Mouse (Mus musculus) layer of hippocampus, adult 9-10 months (tissue): ENCODE measurements around the gene Hist2h2aa1.
"Not testable (repeated sequence)": the region's sequence is repeated elsewhere in the genome, so short reads cannot be mapped to it uniquely, and the experiment has no call there.

Source experiments
- DNase-seq: peaks from one replicate; pipeline ENCODE4 v3.0.0; 2022; ENCODE audit warnings: low spot score

Gene Hist2h2aa1

DNA sequence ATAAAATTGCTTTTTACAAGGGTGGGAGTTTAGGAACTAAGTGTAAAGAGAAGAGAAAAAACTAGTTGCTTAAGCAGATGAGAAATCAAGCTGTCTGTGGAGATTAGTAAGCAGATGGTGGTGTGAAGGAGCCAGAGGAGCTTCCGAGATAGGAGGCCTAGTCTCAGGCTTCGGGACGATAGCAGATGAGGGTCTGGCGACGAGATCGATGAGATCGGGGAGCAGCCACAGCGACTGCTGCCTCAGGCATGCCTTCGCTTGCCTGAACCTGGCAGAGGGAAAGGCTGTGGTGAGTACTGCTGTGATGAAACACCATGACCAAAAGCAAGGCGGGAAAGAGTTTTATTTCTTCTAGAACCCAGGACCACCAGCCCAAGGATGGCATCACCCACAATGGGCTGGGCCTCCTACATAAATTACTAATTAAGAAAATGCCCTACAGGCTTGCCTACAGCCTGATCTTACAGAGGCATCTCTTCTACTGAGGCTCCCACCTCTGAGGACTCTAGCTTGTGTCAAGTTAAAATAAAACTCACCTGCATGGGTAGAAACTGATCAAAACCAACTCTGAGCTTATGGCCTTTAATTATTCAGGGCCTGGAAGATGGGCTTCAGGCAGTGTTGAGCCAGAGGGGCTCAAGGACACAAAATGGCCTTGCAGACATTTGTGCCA, 9.5 kb downstream of the Hist2h2aa1 start:
- no peak for DNase-seq

DNA sequence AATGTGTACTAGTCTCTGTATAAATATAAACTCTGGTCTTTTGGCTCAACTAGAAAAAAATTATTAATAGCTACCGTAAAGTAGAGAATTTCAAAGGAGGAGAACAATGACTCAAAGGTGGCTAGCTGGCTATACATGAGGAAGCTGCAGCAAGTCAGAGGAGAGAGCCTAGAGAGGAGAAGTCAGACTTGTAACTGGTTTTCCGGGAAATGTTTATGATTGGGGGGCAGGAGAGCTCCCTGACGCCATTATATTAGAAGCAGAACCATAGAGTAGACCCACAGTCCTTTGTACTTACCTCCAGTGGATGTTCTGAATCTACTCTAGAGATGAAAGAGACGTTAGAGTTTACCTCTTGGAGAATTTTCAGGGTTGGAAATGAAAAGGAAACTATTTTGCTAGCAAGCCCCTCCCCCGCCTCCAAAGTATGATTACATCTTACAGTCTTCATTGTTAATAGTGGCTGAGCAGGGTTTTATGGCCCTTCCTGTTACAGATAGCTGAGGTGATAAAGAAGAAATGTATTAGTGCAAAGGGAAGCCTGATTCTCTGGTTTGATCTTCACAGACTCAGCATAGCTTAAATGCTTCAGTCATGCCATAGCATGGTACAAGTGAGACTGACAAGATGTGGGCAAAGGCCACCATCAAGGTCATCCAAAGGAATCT, 10.8 kb downstream of the Hist2h2aa1 start:
- no peak for DNase-seq

DNA sequence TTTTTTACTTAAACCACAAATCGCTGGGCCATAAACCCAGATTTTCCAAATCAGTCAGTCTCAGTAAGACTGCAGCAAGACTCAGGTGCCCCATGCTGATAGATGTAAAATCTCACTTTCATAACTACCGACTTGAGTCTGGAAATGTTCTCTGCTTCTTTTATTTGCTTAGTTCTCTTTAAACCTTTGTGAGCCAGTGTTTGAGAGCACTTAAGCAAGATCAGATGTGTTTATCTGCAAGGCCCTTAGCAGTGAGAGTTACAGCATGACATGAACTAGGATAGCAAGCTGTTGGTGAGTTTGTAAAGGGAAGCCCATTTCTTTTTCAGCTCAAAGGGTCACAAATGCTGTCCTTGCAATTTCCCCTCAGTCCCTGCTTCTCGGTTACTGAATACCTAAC, 11.9 kb downstream of the Hist2h2aa1 start:
- DNase-seq, result no peak

DNA sequence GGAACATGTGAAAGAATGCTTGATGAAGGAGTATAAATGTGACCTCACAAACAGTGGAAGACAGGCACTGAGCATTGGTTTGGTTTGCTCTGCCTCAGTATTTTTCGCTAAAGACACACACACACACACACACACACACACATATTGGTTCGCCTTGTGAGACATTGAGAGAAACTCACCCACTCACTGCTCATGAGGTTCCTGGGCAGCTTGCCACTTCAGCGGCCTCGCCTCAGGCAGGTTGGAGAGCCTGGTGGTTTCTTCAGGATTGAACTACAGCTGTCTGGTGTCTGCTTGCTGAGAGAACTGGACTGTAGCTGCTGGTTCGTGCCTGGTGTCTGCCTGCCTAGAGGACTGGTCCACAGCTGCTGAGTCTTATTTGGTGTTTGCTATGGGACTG, 14.9 kb downstream of the Hist2h2aa1 start:
- no peak for DNase-seq

DNA sequence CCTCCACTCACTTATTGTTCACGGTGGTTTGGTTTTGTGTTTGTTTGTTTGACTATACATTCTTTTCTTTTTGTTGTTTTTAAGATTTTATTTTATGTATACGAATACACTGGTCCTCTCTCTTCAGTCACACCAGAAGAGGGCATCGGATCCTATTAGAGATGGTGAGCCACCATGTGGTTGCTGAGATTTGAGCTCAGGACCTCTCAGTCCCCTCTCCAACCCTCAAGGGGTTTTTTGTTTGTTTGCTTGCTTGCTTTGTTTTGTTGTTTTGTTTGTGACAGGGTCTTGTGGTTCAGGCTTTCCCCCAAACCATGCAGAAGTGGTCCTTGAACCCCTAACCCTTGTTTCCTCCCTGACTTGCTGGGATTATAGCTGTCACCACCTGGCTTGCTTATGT, 16.3 kb downstream of the Hist2h2aa1 start:
- DNase-seq, result no peak

DNA sequence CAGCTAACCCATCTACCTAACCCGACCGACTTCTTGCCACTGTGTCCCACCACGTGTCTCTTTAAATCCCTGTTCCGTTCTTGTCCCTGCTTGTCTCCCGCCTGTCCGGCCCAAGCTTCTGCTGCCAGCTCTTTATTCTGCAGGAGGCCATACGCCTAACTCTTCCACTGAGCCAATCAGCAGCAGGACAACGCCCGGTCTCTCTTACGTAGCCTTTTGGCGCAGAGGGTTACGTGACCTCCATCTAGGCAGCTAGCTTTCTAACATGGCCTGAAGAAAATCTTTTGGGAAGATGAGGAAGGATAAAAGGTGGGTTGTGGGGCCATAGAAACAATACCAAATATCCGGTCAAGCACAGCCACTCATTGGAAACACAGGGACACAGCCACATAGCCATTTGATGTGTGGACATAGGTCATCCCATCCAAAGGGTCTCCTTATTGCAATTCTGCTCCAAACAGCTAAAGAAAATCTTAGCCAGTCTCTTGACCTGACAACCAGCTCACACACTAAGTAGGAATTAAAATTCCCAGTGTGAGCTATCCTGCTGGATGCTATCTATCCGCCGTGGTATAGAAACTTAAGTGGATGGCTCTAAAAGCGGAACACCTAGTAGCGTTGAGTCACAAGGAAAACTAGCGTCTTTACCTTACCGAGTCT, 17.0 kb downstream of the Hist2h2aa1 start:
- DNase-seq, result peak; percentile 58

DNA sequence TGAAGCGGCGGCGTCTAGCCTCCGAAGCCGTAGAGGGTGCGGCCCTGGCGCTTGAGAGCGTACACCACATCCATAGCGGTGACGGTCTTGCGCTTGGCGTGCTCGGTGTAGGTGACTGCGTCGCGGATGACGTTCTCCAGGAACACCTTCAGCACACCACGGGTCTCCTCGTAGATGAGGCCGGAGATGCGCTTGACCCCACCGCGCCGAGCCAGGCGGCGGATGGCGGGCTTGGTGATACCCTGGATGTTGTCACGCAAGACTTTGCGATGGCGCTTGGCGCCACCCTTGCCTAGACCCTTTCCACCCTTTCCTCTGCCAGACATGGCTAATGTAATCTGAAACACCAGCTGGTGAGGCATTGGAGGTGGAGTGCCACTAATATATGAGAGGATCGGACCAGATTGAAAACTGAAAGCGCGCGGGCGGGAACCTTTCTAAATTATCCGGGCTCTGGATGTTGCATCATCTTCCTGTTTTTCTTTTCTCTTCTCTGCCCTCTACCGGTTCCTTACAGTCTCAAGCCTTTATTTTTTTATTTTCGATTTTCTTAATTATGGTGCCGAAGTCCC, 17.8 kb downstream of the Hist2h2aa1 start, which contains the start of gene Hist2h4:
Hist2h4 (minus strand) TSS at position 333 of the 572 bp plus-strand sequence.
- peak; percentile 99 for DNase-seq

DNA sequence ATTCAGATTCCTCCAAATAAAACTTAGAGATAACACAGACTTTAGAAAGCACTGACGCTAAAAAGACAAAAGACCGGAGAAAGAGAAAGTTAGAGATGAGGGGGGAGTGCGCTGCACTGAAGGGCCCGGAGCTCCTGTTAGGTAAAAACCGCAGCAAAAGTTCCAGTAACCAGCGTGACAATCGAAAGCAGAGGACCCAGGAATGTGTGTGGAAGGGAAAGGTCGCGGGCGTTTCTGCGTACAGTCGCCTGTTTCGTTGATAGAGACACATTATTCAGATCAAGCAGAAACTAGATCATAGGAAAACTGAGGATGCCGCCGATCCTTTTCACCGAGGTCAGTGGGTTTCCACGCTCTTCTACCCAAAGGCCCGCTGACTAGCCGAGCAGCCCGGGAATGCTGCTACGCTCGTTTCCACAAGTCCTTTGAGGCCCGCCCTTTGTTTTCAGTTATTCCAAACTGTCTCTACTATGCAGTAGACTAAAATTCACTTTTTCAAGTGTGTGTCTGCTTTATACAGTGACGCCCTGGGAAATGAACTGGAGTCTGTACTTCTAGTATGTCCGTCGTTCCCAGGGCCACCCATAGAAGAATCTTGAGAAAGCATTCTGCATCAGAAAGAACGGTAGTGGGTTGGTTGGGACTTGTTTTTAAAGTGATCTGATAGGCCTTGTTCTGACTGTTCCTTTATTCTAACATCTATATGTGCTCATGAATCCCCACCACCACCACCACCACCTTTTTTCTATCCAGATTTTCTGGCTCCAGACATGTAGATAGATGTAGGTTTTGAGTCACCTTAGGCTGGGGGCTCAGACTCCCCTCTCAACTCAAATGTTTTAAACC, 18.5 kb downstream of the Hist2h2aa1 start:
- no peak for DNase-seq

DNA sequence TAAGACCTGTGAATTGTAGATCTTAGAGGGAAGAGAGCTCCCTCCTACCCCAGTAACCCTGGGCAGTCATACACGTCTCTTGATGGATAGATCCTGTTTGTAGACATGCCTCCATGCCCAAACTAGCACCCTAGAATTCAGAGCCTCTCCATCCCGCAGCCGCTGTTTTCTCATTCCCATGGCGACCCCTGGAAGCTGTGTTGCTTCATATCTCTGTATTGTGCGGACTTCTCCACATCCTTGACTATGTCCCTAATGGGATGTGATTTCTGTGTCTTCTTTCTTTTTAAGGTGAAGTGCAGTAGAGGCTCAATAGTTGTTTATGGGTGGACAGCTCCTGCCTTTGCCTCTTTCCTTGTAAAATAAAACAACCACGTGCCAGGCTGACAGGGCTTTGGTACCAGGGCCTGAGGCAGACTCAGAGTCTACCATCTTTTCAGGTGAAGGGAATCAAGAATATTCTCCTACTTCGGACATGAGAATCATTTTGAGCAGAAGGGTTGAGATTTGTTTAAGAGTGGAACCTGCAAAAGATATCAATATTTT, 19.2 kb downstream of the Hist2h2aa1 start:
- no peak for DNase-seq

DNA sequence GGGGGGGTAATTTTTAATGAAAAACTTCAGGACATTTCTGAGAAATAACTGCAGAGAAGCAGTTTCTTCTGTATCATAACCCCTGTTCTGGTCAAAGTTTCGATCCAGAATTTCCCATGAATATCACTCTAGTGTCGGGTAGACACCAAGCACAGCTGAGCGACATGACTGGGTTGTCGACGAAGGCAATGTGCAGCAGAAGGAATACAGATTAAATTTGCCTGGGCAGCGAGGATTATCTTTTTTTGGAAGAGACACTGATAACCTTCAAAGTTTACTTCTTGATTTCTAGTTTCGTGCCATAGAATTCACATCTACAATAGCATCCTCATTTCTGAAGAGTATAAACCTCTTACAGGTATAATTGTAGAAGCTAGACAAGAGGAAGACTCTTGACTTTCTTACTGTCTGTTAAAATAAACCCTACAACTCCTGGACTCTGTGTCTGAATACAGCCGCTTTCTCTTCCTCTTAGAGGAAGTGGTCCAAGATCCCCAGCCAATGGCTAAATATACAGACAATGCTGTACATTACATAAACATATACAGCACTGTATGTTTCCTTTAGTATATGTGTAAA, 20.9 kb downstream of the Hist2h2aa1 start:
- no peak for DNase-seq

DNA sequence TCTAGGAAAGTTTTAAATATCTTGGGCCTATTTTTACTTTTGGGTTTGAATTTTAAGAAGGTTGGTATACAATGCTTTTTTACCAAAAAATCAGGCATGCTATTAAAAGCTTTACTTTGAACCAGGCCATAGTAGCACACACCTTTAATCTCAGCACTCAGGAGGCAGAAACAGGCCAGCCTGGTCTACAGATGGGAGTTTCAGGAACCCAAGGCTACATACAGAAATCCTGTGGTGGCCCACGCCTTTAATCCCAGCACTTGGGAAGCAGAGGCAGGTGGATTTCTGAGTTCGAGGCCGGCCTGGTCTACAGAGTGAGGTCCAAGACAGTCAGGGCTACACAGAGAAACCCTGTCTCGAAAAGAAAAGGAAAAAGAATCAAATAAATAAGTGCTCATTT, 22.2 kb downstream of the Hist2h2aa1 start:
- DNase-seq, result no peak

DNA sequence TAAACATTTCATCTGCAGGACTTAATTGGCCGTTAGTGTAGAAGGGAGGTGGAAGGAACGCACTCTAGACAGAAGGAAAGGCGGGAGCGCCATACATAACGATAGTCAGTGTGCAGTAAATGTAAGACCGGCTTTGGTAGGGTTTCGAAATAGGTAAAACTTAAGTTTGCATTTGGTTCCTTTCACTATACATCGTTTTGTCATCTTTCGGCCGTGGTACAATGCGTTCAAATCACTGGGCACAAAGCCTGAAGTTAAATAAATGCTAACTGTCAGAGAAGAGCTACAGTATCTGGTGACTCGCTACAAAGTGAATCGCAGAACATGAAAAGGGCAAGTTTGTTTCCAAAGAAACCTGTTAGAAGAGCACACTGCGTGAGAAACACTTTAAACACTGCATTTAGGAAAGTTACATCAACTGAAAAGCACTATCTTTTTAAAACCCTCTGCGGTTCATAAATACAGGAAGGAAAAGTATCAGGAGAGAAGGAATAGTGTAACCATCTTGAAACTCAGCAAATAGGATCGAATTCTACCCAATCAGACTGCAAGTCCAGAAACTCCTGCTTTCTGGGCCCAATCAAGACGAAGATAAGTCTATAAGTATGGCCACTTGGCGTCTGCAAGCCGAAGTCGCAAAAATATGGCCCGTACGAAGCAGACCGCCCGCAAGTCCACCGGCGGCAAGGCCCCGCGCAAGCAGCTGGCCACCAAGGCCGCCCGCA, 22.9 kb downstream of the Hist2h2aa1 start, which contains the start of gene Hist2h3b:
Hist2h3b (plus strand) TSS at position 604 of the 725 bp plus-strand sequence.
- peak; percentile 78 for DNase-seq

DNA sequence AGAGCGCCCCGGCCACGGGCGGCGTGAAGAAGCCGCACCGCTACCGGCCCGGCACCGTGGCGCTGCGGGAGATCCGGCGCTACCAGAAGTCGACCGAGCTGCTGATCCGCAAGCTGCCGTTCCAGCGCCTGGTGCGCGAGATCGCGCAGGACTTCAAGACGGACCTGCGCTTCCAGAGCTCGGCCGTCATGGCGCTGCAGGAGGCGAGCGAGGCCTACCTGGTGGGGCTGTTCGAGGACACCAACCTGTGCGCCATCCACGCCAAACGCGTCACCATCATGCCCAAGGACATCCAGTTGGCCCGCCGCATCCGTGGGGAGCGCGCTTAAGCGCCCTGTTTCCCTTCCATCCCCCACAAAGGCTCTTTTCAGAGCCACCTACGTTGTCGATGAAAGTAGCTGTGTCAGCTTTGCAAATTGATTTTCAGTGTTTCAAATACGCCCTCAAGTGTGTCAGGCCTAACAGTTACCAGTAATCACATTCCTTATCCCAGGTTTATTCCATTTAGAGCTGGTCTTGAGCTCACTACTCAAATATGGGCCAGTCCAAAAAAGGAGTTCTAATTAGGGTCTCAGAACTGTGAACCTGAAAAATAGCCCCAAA, 23.6 kb downstream of the Hist2h2aa1 start:
- DNase-seq, result not testable (repeated sequence)

DNA sequence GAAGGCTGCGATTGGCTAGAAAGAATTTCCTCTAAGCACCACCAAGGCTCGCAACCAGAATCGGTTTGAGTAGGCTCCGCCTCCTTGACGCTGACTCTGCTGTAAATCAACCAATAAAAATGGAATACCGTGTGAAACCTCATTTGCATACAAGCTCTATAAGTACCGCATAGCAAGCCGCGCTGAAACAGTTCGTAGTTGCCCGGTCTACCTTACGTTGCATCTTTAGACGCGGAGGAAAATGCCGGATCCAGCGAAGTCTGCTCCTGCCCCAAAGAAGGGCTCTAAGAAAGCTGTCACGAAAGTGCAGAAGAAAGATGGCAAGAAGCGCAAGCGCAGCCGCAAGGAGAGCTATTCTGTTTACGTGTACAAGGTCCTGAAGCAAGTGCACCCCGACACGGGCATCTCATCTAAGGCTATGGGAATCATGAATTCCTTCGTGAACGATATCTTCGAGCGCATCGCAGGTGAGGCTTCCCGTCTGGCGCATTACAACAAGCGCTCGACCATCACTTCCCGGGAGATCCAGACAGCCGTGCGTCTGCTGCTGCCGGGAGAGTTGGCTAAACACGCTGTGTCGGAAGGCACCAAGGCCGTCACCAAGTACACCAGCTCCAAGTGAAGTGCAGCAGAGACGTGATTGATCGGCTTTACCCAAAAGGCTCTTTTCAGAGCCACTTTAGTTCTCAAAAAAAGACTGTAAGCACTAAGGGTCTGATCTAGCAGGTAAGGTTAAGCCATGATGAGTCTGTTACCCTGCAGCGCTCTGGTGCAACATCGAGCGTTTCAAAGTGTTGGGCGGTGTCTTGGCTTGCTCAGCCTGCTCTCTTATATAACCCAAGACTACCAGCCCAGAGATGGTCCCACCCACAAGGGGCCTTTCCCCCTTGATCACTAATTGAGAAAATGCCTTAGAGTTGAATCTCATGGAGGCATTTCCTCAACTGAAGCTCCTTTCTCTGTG, 24.5 kb downstream of the Hist2h2aa1 start, which contains the start of gene Hist2h2bb:
Hist2h2bb (plus strand) TSS at position 242 of the 964 bp plus-strand sequence.
- DNase-seq, result peak; percentile 96

DNA sequence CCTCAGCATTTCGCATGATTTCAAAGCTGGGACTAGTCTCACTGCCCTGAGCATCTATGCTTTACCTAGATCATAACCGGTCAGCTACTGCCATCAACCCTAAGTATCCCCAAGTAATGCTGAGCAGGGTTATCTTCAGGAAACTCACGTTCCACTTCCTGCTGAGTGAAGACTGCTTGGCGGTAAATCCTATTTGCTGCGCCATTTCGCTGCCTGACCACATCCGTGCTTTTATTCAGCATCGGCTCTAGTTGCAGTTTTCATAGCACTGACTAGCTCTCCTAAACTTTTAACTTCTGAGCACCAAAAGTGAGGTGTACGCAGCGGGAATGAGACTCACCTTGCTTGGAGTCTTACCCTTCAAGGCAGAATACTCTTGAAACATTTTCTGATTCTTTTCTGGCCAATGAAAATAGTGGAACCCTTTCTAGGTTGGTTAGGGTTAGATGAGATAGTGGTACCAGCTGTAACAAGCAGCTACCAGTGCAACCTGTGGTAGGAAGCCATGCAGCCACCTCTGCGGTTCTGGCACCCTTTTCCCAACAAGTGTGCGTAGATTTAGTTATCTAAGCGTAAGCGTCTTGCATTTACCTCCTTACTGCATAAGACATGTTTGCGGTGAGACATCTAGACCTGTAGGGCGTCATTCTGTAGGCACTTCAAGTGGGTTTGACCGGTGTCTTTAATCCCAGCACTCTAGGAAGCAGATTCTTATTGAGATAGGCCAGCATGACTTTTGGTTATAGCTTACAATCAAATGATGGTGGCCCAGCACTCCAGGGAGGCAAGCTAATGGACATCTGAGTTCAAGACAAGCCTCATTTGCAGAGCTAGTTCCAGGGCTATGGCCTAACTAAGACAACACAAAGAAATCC, 28.5 kb downstream of the Hist2h2aa1 start:
- no peak for DNase-seq

DNA sequence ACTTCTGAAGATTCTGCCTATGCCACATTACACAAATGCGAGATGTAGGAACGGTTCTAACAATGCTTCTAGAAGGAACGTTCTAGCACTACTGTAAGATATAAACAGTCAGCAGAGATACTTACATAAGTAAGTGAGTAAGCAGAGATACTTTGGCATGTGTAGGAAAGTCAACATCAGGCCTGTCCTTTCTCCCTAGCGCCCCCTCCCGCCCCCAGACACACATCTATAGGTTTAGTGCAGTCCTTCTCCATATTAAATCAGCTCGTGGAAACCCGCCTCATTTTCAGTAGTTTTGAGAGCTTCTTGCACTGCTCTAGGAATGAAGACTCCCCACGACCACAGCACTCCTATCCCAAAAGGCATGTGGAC, 32.1 kb downstream of the Hist2h2aa1 start:
- no peak for DNase-seq

DNA sequence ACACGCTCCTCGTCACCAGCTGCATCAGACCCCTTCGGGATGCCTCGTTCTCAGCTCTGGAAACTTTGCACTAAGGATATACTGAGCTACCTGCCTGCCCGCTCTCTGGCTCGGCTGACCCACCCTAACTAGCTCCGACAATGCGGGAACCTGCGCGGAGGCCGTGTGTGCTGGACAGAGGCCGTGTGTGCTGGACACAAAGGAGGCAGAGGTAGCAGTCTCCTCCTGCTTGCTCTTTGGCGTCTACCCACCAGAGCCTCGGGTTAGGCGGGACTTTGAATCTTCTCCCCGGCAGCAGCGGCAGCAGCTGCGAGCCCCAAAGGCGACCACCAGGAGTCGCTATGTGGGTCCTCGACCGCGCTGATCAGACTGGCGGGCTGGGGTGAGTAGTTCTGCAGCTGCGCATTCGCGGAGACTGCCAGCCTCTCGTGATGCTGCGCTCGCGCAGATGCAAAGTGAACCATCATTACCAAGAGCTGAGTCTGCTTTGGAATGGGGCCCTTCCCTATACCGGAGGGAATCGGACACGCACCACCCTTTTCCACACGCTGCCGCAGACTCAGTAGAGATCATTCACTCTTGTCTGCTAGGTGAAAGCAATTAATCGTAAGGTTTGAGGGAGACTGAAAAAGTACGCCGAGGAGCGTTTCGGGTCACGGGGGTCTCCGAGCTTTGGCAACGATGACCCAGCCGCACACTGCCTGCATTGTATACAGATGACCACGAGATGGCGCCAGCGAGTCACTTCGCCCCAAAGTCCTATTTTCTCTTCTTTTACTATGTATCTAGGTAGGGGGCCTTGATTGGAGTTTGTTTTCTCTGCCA, 32.7 kb downstream of the Hist2h2aa1 start:
- DNase-seq, result peak; percentile 71
